Mouse (Mus musculus) liver, postnatal 0 days (tissue): ENCODE results near the gene 6030468B19Rik.

Experiments used
- CTCF ChIP-seq: sonication (generic); IDR thresholded peaks from 2 replicates; pipeline ENCODE4 v1.5.1; 2016; ENCODE audit warnings: antibody characterized with exemption, low read depth
- EP300 ChIP-seq: IDR thresholded peaks from 2 replicates; pipeline ENCODE4 v1.6.1; 2016; ENCODE audit warnings: antibody characterized with exemption, low read depth, mild to moderate bottlenecking

GRCm38 (mm10) chr11:117824060-117824969, 26.9 kb downstream of the 6030468B19Rik start:
- TF ChIP-seq CTCF (peak; percentile 97), EP300 (no peak; the same call in 1 of the 2 replicates)
